Mouse (Mus musculus): ENCODE measurements around the gene Adamts18. TPM values are rescaled to one million over a fixed set of nuclear protein-coding genes. Genes with fewer than 3 reads are reported as not detected.
A peak's percentile ranks its signal among the peaks of the same experiment; 100 is the strongest.

Gene Adamts18
- polyA plus RNA-seq, 1 experiment from 2014 or later, result 2.3 TPM

DNA sequence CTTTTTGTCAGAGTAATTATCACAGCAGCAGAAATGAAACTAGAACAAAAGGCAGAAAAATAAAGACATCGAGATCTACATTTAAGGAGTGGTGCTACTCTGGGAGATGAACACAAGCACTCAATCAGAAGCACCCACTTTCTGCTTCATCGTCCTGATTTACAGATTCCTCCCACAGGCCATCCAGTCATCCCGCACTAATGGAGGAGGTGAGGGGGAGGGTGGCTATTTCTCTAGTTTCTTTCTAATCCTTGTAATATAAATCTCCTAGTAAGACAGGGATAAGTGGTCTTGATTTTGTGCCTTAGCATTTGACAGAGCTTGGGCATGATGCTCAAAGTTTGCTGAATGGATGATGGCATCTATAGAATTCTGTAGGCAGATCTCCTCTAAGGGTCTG is 57.5 kb downstream of the Adamts18 start:
- Histone ChIP-seq H3K36me3 (replicated peaks; ENCODE audit: control insufficient read depth, insufficient read depth) (no peaks in the 10 kb centered on the region), H3K9ac (no peak overlapping the region), H3K9me3 (ENCODE audit: control insufficient read depth, low read length) (no peaks in the 10 kb centered on the region), H3K4me1 (replicated peaks; ENCODE audit: control insufficient read depth, insufficient read depth, low read length) (no peaks in the 10 kb centered on the region), H3K27me3 (ENCODE audit: control insufficient read depth, insufficient read depth, low read length) (no peaks in the 10 kb centered on the region), H3K4me3 (replicated peaks; ENCODE audit: low read length) (no peak overlapping the region), H3K27ac (no peak overlapping the region), H3K4me2 (replicated peaks) (no peak overlapping the region)
- ATAC-seq (ENCODE audit: low FRiP score), result no peak
- DNase-seq (ENCODE audit: low spot score), result no peak
- WGBS, result 77% methylated on average over 3 of the region's 3 CpGs

DNA sequence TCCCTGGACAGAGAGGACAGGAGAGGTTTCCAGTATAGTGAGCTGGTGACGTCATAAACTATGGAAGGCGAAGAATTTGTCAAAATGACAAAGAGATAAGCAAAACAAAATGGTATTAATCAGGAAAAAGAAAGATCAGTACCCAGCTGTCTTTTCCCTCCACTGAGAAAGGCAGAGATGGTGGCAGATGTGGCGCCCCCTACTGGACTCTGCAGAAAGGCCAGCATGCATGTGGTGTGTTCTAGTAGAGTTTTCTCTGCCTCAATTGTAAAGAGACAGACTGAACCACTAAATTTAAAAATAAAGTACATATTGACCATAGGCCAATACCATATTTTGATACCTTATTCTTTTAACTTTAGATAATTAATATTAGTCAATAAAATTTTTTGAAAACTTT is 64.8 kb downstream of the Adamts18 start:
- 85% methylated on average over 3 of the region's 3 CpGs for WGBS
- Histone ChIP-seq H3K9ac (no peak overlapping the region), H3K4me1 (replicated peaks; ENCODE audit: control insufficient read depth, insufficient read depth, low read length) (no peaks in the 10 kb centered on the region), H3K36me3 (replicated peaks; ENCODE audit: control insufficient read depth, insufficient read depth) (no peaks in the 10 kb centered on the region), H3K4me3 (replicated peaks; ENCODE audit: low read length) (no peak overlapping the region), H3K27ac (no peak overlapping the region), H3K27me3 (ENCODE audit: control insufficient read depth, insufficient read depth, low read length) (no peaks in the 10 kb centered on the region), H3K4me2 (replicated peaks) (no peak overlapping the region), H3K9me3 (ENCODE audit: control insufficient read depth, low read length) (no peaks in the 10 kb centered on the region)
- no peak for DNase-seq (ENCODE audit: low spot score)
- no peak for ATAC-seq (ENCODE audit: low FRiP score)

DNA sequence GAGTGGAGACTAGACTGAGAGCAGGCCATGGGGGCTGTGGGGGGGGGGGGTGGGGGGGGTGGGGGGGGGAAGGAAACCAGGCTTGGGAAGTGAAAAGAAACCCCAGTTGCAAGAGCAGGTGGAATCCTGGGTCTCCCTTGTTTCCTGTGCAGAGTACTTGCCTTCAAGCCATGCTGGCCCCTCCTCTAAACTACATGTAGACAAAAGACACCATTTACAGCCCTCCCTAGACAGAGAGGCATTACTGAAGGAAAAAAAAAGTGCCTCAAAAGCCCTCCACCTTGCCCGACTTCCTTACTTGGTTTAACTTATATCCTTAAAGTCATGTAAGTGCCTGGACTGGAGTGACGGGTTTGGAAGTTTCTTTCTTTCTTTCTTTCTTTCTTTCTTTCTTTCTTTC is 67.0 kb downstream of the Adamts18 start:
- Histone ChIP-seq H3K4me1 (replicated peaks; ENCODE audit: control insufficient read depth, insufficient read depth, low read length) (no peaks in the 10 kb centered on the region), H3K9ac (no peak overlapping the region), H3K4me2 (replicated peaks) (no peak overlapping the region), H3K9me3 (ENCODE audit: control insufficient read depth, low read length) (no peaks in the 10 kb centered on the region), H3K4me3 (replicated peaks; ENCODE audit: low read length) (no peak overlapping the region), H3K36me3 (replicated peaks; ENCODE audit: control insufficient read depth, insufficient read depth) (no peaks in the 10 kb centered on the region), H3K27me3 (ENCODE audit: control insufficient read depth, insufficient read depth, low read length) (no peaks in the 10 kb centered on the region), H3K27ac (no peak overlapping the region)
- WGBS, result 38% methylated on average over 2 of the region's 2 CpGs
- ATAC-seq (ENCODE audit: low FRiP score) (no peak), DNase-seq (ENCODE audit: low spot score) (peak; percentile 17)

DNA sequence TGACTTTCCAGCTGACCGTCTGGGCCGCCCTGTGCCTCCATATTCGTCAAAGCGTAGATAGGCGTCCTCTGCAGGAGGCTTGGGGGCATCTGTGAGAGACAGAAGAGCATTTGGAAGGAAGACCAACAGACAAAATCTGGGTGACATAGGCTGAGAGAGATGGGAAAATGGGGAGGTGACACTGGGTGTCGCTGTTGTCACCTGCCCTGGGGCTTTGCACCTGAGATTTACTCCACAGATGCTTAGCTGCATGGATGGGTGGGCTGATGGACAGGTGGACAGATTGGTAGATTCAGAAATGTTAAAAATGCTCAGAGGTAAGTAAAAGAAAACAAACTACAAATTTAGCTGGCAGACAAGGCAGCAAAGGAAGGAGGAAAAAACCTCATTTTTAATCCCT is 73.2 kb downstream of the Adamts18 start:
- WGBS, result 79% methylated on average over 6 of the region's 6 CpGs
- H3K27me3 ChIP-seq (ENCODE audit: control insufficient read depth, insufficient read depth, low read length), result no peaks in the 10 kb centered on the region
- ATAC-seq (ENCODE audit: low FRiP score) (no peak), DNase-seq (ENCODE audit: low spot score) (no peak)
- no peak overlapping the region for H3K4me2 ChIP-seq (replicated peaks)
- no peak overlapping the region for H3K27ac ChIP-seq
- no peaks in the 10 kb centered on the region for H3K36me3 ChIP-seq (replicated peaks; ENCODE audit: control insufficient read depth, insufficient read depth)
- no peaks in the 10 kb centered on the region for H3K4me1 ChIP-seq (replicated peaks; ENCODE audit: control insufficient read depth, insufficient read depth, low read length)
- H3K4me3 ChIP-seq (replicated peaks; ENCODE audit: low read length), result no peak overlapping the region
- no peaks in the 10 kb centered on the region for H3K9me3 ChIP-seq (ENCODE audit: control insufficient read depth, low read length)
- H3K9ac ChIP-seq, result no peak overlapping the region

DNA sequence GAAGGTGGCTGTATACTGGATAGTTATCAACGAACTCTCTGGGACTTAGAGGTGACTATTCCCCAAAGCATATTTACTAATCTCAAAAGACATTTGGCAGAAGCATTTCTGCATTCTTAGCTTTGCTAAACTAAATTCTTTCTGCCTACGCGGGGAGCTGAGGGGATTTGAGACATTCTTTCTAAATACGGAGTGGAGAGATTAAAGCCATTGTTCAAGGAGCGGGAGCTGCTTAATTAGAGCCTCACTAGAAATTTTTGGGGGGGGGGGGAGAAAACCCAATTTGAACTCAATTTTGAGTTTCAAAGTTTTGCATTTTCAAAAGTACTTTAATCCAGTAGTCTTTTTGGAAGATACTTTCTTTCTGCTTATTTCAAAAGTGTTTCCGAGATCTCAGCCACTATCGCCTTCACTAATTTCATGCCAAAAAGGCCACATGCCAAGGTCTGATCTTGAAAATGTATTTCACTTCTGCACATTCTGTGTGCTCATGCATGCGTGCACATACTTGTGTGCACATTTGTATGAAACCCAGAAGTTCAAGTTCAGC is 79.6 kb downstream of the Adamts18 start:
- Histone ChIP-seq H3K4me1 (replicated peaks; ENCODE audit: control insufficient read depth, insufficient read depth, low read length) (0 out of 2 replicates have a peak, but pooled peaks cover 3% of the 10 kb centered on the region), H3K36me3 (replicated peaks; ENCODE audit: control insufficient read depth, insufficient read depth) (no peaks in the 10 kb centered on the region), H3K4me2 (replicated peaks) (no peak overlapping the region), H3K27ac (no peak overlapping the region), H3K4me3 (replicated peaks; ENCODE audit: low read length) (no peak overlapping the region), H3K9me3 (ENCODE audit: control insufficient read depth, low read length) (no peaks in the 10 kb centered on the region), H3K27me3 (ENCODE audit: control insufficient read depth, insufficient read depth, low read length) (no peaks in the 10 kb centered on the region), H3K9ac (no peak overlapping the region)
- ATAC-seq (ENCODE audit: low FRiP score) (no peak), DNase-seq (ENCODE audit: low spot score) (peak; percentile 18)
- 72% methylated on average over 8 of the region's 8 CpGs for WGBS

DNA sequence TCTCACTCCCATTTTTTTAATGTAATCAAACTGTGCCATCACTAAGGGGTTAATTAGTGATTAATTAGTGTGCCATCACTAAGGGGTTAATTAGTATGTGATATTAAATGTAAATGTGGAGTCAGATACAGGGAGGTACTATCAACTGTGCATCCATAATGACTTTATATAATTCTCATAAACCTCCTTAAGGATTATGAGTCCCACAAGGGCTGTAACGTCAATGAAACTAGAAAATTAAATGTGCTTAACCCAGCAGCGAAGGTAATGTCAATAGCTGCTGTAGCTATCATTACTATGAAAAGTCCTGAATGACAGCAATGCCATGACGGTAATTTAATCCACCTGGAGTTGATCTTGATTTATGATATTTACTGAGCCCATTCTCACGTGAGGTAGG is 83.4 kb downstream of the Adamts18 start:
- Histone ChIP-seq H3K4me1 (replicated peaks; ENCODE audit: control insufficient read depth, insufficient read depth, low read length) (0 out of 2 replicates have a peak, but pooled peaks cover 12% of the 10 kb centered on the region), H3K4me3 (replicated peaks; ENCODE audit: low read length) (no peak overlapping the region), H3K27ac (no peak overlapping the region), H3K9ac (no peak overlapping the region), H3K4me2 (replicated peaks) (no peak overlapping the region), H3K36me3 (replicated peaks; ENCODE audit: control insufficient read depth, insufficient read depth) (no peaks in the 10 kb centered on the region), H3K27me3 (ENCODE audit: control insufficient read depth, insufficient read depth, low read length) (no peaks in the 10 kb centered on the region), H3K9me3 (ENCODE audit: control insufficient read depth, low read length) (no peaks in the 10 kb centered on the region)
- peak; percentile 30 for DNase-seq (ENCODE audit: low spot score)
- 57% methylated on average over 4 of the region's 4 CpGs for WGBS
- no peak for ATAC-seq (ENCODE audit: low FRiP score)

DNA sequence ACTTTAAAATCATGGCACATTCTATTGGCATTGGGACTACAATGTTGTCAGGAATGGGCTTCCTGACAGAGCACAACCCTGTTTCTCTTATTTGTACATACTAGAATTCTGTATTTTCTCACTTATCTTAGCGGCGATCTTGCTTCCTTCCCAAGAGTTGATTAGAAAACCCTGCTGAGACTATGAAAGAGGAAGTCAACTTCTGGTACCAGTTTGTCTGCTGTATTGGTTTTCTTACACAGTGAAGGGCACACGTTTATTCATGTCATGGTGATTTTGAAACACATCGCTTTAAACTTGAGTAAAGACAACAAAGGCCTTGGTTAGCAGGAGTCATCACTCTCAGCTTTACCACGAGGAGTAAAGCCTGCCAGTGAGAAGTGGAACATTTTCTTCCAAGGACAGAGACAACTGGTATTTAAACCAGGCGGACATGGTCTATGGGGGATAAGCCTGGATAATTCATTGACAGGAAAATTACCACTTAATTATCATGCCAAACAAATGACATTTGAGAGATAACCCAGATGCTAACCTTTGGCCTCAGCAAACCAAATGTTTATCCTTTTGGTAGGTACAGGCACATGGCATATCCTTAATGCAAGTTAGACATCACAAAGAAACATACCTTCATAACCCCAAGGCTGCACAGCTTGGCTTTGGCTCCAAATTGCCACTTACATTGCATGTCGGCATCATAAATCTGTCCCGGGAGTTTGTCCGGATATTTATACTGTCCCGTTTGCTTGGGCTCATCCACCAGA is 84.8 kb downstream of the Adamts18 start:
- no peaks in the 10 kb centered on the region for H3K27me3 ChIP-seq (ENCODE audit: control insufficient read depth, insufficient read depth, low read length)
- H3K4me1 ChIP-seq (replicated peaks; ENCODE audit: control insufficient read depth, insufficient read depth, low read length), result 0 out of 2 replicates have a peak, but pooled peaks cover 12% of the 10 kb centered on the region
- no peak for ATAC-seq (ENCODE audit: low FRiP score)
- DNase-seq (ENCODE audit: low spot score), result peak; percentile 20
- H3K9me3 ChIP-seq (ENCODE audit: control insufficient read depth, low read length), result no peaks in the 10 kb centered on the region
- no peak overlapping the region for H3K27ac ChIP-seq
- no peaks in the 10 kb centered on the region for H3K36me3 ChIP-seq (replicated peaks; ENCODE audit: control insufficient read depth, insufficient read depth)
- H3K4me2 ChIP-seq (replicated peaks), result no peak overlapping the region
- H3K4me3 ChIP-seq (replicated peaks; ENCODE audit: low read length), result no peak overlapping the region
- H3K9ac ChIP-seq, result no peak overlapping the region
- WGBS, result 59% methylated on average over 10 of the region's 10 CpGs

DNA sequence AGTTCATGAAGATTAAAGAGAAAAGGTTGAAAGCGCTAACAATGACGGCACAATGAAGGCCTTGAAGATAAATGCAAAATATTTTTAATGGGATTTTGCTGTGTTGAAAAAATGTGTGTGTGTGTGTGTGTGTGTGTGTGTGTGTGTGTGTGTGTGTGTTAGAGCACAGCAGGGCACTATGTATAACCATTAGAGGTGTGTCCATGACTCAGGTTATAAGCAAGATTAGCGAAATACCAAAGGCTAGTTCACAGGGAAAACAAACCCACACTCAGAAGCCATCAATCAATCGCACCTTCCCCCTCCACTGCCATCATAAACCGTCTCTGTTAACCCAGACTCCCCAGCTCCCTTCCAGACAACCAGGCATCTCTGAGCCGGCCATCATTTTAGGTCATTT is 86.4 kb downstream of the Adamts18 start:
- H3K4me1 ChIP-seq (replicated peaks; ENCODE audit: control insufficient read depth, insufficient read depth, low read length), result 0 out of 2 replicates have a peak, but pooled peaks cover 12% of the 10 kb centered on the region
- H3K9me3 ChIP-seq (ENCODE audit: control insufficient read depth, low read length), result no peaks in the 10 kb centered on the region
- H3K27ac ChIP-seq, result no peak overlapping the region
- ATAC-seq (ENCODE audit: low FRiP score) (no peak), DNase-seq (ENCODE audit: low spot score) (no peak)
- no peak overlapping the region for H3K4me3 ChIP-seq (replicated peaks; ENCODE audit: low read length)
- no peak overlapping the region for H3K4me2 ChIP-seq (replicated peaks)
- no peak overlapping the region for H3K9ac ChIP-seq
- H3K36me3 ChIP-seq (replicated peaks; ENCODE audit: control insufficient read depth, insufficient read depth), result no peaks in the 10 kb centered on the region
- 79% methylated on average over 6 of the region's 6 CpGs for WGBS
- no peaks in the 10 kb centered on the region for H3K27me3 ChIP-seq (ENCODE audit: control insufficient read depth, insufficient read depth, low read length)

DNA sequence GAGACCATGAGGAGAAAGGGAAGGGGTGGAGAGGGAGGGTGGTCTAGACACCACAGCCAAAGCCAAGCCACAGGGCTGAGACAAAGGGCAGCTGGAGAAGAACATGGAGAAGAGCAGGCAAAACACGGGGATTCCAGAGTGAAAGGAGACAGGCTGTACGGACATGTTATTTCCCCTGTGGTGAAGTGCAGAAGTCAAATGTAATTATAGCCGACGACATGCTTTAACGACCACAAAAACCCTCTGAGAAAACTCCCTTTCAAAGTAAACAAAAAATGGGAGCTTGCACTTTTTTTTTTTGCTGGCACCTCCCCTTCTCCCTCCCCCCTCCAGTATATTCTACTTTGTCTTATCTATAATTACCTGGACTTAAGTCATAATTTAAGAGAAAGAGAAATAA is 92.7 kb downstream of the Adamts18 start:
- no peak for ATAC-seq (ENCODE audit: low FRiP score)
- WGBS, result 47% methylated on average over 5 of the region's 5 CpGs
- H3K27ac ChIP-seq, result no peak overlapping the region

More for the DNA sequence above, 92.7 kb downstream of the Adamts18 start:
- H3K4me2 ChIP-seq (replicated peaks), result no peak overlapping the region
- no peaks in the 10 kb centered on the region for H3K36me3 ChIP-seq (replicated peaks; ENCODE audit: control insufficient read depth, insufficient read depth)
- H3K9me3 ChIP-seq (ENCODE audit: control insufficient read depth, low read length), result no peaks in the 10 kb centered on the region
- H3K27me3 ChIP-seq (ENCODE audit: control insufficient read depth, insufficient read depth, low read length), result no peaks in the 10 kb centered on the region
- H3K4me3 ChIP-seq (replicated peaks; ENCODE audit: low read length), result no peak overlapping the region
- H3K4me1 ChIP-seq (replicated peaks; ENCODE audit: control insufficient read depth, insufficient read depth, low read length), result no peaks in the 10 kb centered on the region
- no peak for DNase-seq (ENCODE audit: low spot score)
- H3K9ac ChIP-seq, result no peak overlapping the region
